Mouse (Mus musculus) megakaryocyte, embryonic 14.5 days (primary cell): ENCODE results near the gene Fcgrt.

Source experiments
- FLI1 ChIP-seq: IDR thresholded peaks from 2 replicates; pipeline ENCODE4 v1.6.1; 2012; ENCODE audit warnings: low read length, inconsistent platforms, mixed read lengths
- GATA1 ChIP-seq: IDR thresholded peaks from 3 replicates; pipeline ENCODE4 v1.6.1; 2012; ENCODE audit warnings: mixed read lengths, low read length, inconsistent platforms, borderline replicate concordance

DNA sequence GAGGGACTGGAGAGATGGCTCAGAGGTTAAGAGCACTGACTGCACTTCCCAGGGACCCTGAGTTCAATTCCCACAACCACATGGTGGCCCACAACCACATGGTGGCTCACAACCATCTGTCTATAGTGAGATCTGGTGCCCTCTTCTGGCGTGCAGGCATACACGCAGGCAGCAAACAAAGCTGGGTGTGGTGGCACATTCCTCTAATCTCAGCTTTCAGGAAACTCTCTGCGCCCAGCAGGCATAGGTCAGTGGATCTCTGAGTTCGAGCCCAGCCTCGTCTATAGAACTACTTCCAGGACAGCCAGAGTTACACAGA is 35.7 kb downstream of the Fcgrt start:
- TF ChIP-seq GATA1: no peak
- TF ChIP-seq FLI1: no peak
